Mouse (Mus musculus) erythroblast, embryonic 14.5 days (primary cell): ENCODE measurements around the gene Rab11a.

ENCODE experiments used
- GATA1 ChIP-seq: IDR thresholded peaks from 2 replicates; pipeline ENCODE4 v1.6.1; 2012; ENCODE audit warnings: low read length, inconsistent platforms, mixed read lengths
- TAL1 ChIP-seq: IDR thresholded peaks from 3 replicates; pipeline ENCODE4 v1.6.1; 2012; ENCODE audit warnings: low read length, inconsistent platforms, mixed read lengths

DNA sequence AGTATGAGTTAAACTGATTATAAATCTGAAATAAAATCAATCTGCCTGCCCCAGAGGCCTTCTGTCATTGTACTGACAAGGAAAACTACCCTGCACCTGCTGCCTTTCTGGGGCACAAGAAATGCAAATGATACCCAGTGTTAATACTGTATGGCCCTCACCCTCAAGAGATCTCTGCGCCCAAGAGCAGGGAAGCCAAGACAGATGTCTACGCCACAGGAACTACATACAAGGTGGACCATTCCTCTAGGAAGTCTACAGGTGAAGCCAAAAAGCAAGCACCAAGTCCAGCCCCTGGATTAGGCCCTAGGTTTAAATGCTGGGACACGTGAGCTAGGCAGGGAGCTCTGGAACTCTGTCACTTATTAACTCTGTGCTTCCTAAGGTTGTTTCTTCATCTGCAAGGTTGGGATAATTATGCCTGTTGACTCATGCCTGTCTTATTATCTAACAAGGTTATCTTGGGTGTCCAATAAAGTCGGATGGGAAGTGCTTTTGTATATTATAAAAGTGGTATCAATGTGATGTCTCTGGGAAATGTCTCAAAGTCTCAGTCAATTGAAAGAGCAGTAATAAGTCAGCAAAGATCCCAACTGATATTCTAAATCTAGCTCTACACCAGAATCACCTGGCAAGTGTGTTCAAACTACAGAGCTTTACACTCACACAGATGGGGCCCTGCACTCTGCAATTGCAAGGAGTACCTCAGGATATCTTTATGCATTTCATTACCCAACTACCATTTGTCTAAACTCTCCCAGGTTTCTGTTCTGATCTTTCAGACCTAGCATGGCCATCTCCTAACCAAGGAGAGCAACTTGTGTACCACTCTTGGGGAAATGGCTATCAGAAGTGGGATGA lies 36.9 kb downstream of the Rab11a start:
- no peak for TF ChIP-seq GATA1
- TF ChIP-seq TAL1, result no peak
